In genomic region chr4:128087704-128088103, GRCm38 (mm10) we compare ENCODE assay signal across 12 mouse cellular contexts.
DNase-seq lines count a peak whose midpoint lies in the region; ATAC-seq lines count a peak whose summit lies in the region.
"Had no signal": no experiment of that assay in that cellular context is flagged by ENCODE, and none has a peak within 500 bp of the region (broad histone marks: within the 10 kb centered on the region; RNA-seq: fewer than 3 reads in every experiment).

No protein-coding gene starts in this region.

- H3K4me3 ChIP-seq in forebrain, embryonic 15.5 days, result no peak overlapping the region
- no peak overlapping the region for H3K4me3 ChIP-seq in forebrain, embryonic 16.5 days (replicated peaks; ENCODE audit: low read length)
- H3K4me3 ChIP-seq in kidney, embryonic 15.5 days (replicated peaks), result no peak overlapping the region
- H3K4me3 ChIP-seq in hindbrain, embryonic 15.5 days, result no peak overlapping the region
- no peak overlapping the region for H3K4me3 ChIP-seq in neural tube, embryonic 15.5 days (replicated peaks)
- H3K4me3 ChIP-seq: forebrain, embryonic 10.5 days; myocyte had no signal

- 0 out of 2 replicates have a peak overlapping the region, but pooled peaks have one; percentile 9 for H3K27ac ChIP-seq in forebrain, embryonic 15.5 days (replicated peaks)
- H3K27ac ChIP-seq in forebrain, embryonic 16.5 days (ENCODE audit: low read length), result no peak overlapping the region
- no peak overlapping the region for H3K27ac ChIP-seq in kidney, embryonic 15.5 days
- H3K27ac ChIP-seq in hindbrain, embryonic 15.5 days (replicated peaks), result peak overlapping the region; percentile 53; the same call in 1 of the 2 replicates
- peak overlapping the region; percentile 77 for H3K27ac ChIP-seq in neural tube, embryonic 15.5 days (replicated peaks)
- H3K27ac ChIP-seq: forebrain, embryonic 10.5 days had no signal

- WGBS in forebrain, embryonic 15.5 days, result 33% methylated on average over 3 of the region's 3 CpGs
- WGBS in forebrain, embryonic 16.5 days, result 40% methylated on average over 3 of the region's 3 CpGs
- 10% methylated on average over 3 of the region's 3 CpGs for WGBS in kidney, embryonic 15.5 days
- WGBS in hindbrain, embryonic 15.5 days, result 14% methylated on average over 3 of the region's 3 CpGs
- 8% methylated on average over 3 of the region's 3 CpGs for WGBS in neural tube, embryonic 15.5 days

- no peaks in the 10 kb centered on the region for H3K27me3 ChIP-seq in forebrain, embryonic 15.5 days
- H3K27me3 ChIP-seq in forebrain, embryonic 16.5 days (replicated peaks; ENCODE audit: control insufficient read depth, insufficient read depth, low read length), result no peaks in the 10 kb centered on the region
- H3K27me3 ChIP-seq in kidney, embryonic 15.5 days, result no peaks in the 10 kb centered on the region
- no peaks in the 10 kb centered on the region for H3K27me3 ChIP-seq in hindbrain, embryonic 15.5 days
- no peaks in the 10 kb centered on the region for H3K27me3 ChIP-seq in neural tube, embryonic 15.5 days (replicated peaks)

- DNase-seq in kidney, adult 9 months, result no peak
- DNase-seq in retina, postnatal 1 day, result no peak
- DNase-seq in adipocyte (ENCODE audit: low spot score), result no peak
- DNase-seq: cerebellum, adult 18-20 months; lung, postnatal 10 days had no signal

- no peaks in the 10 kb centered on the region for H3K36me3 ChIP-seq in forebrain, embryonic 15.5 days
- no peaks in the 10 kb centered on the region for H3K36me3 ChIP-seq in forebrain, embryonic 16.5 days (ENCODE audit: control insufficient read depth, insufficient read depth)
- no peaks in the 10 kb centered on the region for H3K36me3 ChIP-seq in kidney, embryonic 15.5 days
- H3K36me3 ChIP-seq in hindbrain, embryonic 15.5 days, result no peaks in the 10 kb centered on the region
- no peaks in the 10 kb centered on the region for H3K36me3 ChIP-seq in neural tube, embryonic 15.5 days
- H3K36me3 ChIP-seq: forebrain, embryonic 10.5 days had no signal

- ATAC-seq in forebrain, embryonic 15.5 days (replicated peaks), result no peak
- no peak for ATAC-seq in forebrain, embryonic 16.5 days
- ATAC-seq in kidney, embryonic 15.5 days (replicated peaks; ENCODE audit: low FRiP score), result peak; percentile 82
- ATAC-seq in hindbrain, embryonic 15.5 days (ENCODE audit: low FRiP score, low read depth), result peak; percentile 69; the same call in 1 of the 2 replicates
- ATAC-seq in neural tube, embryonic 15.5 days (ENCODE audit: low FRiP score), result peak; percentile 85

- H3K9ac ChIP-seq in forebrain, embryonic 15.5 days (replicated peaks), result no peak overlapping the region
- H3K9ac ChIP-seq in forebrain, embryonic 16.5 days (replicated peaks; ENCODE audit: low read depth, low read length), result no peak overlapping the region
- H3K9ac ChIP-seq in kidney, embryonic 15.5 days, result no peak overlapping the region
- H3K9ac ChIP-seq in hindbrain, embryonic 15.5 days, result no peak overlapping the region
- no peak overlapping the region for H3K9ac ChIP-seq in neural tube, embryonic 15.5 days (replicated peaks)

- no peaks in the 10 kb centered on the region for H3K9me3 ChIP-seq in forebrain, embryonic 15.5 days
- H3K9me3 ChIP-seq in forebrain, embryonic 16.5 days (ENCODE audit: control insufficient read depth, low read length), result no peaks in the 10 kb centered on the region
- H3K9me3 ChIP-seq in kidney, embryonic 15.5 days (replicated peaks), result no peaks in the 10 kb centered on the region
- H3K9me3 ChIP-seq in hindbrain, embryonic 15.5 days, result no peaks in the 10 kb centered on the region
- H3K9me3 ChIP-seq in neural tube, embryonic 15.5 days (replicated peaks), result no peaks in the 10 kb centered on the region
- H3K9me3 ChIP-seq: forebrain, embryonic 10.5 days had no signal

- H3K4me1 ChIP-seq in forebrain, embryonic 15.5 days, result peaks cover 14% of the 10 kb centered on the region
- H3K4me1 ChIP-seq in forebrain, embryonic 16.5 days (replicated peaks; ENCODE audit: control insufficient read depth, insufficient read depth, low read length), result peaks cover 11% of the 10 kb centered on the region
- peaks cover 11% of the 10 kb centered on the region; the same call in 1 of the 2 replicates for H3K4me1 ChIP-seq in kidney, embryonic 15.5 days
- peaks cover 24% of the 10 kb centered on the region for H3K4me1 ChIP-seq in hindbrain, embryonic 15.5 days (replicated peaks)
- H3K4me1 ChIP-seq in neural tube, embryonic 15.5 days, result peaks cover 36% of the 10 kb centered on the region

- no peak overlapping the region for H3K4me2 ChIP-seq in forebrain, embryonic 15.5 days (replicated peaks)
- no peak overlapping the region for H3K4me2 ChIP-seq in forebrain, embryonic 16.5 days (ENCODE audit: low read length)
- no peak overlapping the region for H3K4me2 ChIP-seq in kidney, embryonic 15.5 days
- H3K4me2 ChIP-seq in hindbrain, embryonic 15.5 days, result no peak overlapping the region
- H3K4me2 ChIP-seq in neural tube, embryonic 15.5 days, result no peak overlapping the region

Comparison
In these comparisons a context has a peak if more than half of its experiments do, and no peak if none do; other contexts are left out.
1. H3K27ac ChIP-seq: peak in forebrain, embryonic 15.5 days (single experiment), hindbrain, embryonic 15.5 days (single experiment) and neural tube, embryonic 15.5 days (single experiment); none in forebrain, embryonic 16.5 days (single experiment) and kidney, embryonic 15.5 days (single experiment).
2. ATAC-seq: peak in kidney, embryonic 15.5 days (single experiment), hindbrain, embryonic 15.5 days (single experiment) and neural tube, embryonic 15.5 days (single experiment); none in forebrain, embryonic 15.5 days (single experiment) and forebrain, embryonic 16.5 days (single experiment).